19 mouse cellular contexts compared by ENCODE assay signal in the genomic region with DNA sequence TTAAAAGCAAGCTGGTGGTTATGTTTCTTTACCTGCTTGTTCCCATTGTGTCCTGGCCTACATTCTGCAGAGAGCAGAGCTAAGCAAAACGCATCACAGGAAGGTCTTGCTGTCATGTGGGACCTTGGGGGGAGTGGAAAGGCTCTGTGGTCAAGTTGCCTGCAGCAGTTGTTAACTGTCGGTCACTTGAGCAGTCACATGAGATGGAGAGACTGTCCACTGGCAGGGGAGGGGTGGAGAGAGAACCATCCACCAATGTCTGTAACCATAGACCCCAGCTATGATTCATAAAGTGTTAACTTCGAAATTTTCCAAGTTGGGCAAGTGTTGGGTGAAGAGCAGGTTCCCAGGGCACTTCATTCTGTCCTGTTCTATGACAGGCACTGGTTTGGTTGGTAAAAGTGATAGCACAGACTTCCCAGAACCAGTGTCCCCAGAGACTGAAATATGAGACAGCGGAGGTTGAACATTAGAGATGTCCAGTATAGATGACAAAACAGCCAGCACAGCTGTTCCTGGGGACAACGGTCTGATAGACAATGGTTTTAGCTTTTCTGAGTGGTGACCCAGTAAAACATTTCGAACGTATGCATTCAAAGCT. TPM values are rescaled to one million over a fixed set of nuclear protein-coding genes. Genes with fewer than 3 reads are reported as not detected.
DNase-seq lines count a peak whose midpoint lies in the region; ATAC-seq and TF ChIP-seq lines count a peak whose summit lies in the region.
"Had no signal": no experiment of that assay in that cellular context is flagged by ENCODE, and none has a peak within 500 bp of the region (broad histone marks: within the 10 kb centered on the region; RNA-seq: fewer than 3 reads in every experiment).

No protein-coding gene starts in this region.

- DNase-seq in embryo, embryonic 11 days: peak; percentile 6
- no peak for DNase-seq in embryo, embryonic 9.5 days (ENCODE audit: extremely low spot score)
- peak; percentile 17 for DNase-seq in 416B (ENCODE audit: low read depth)
- DNase-seq in heart, adult 9 months (ENCODE audit: low spot score in 2 of 2): peak; percentile 39
- DNase-seq in heart, postnatal 14 days: peak; percentile 11 to 20
- no peak for DNase-seq in right cerebral cortex, adult 18-20 months
- no peak for DNase-seq in stomach, postnatal 0 days (ENCODE audit: low spot score)
- no peak for DNase-seq in adipocyte (ENCODE audit: low spot score)
- DNase-seq: cerebellum, adult 11 months; kidney, adult 2 months; kidney, postnatal 36 days; spleen, adult 18-20 months had no signal

- 62% methylated on average over 7 of the region's 7 CpGs for whole genome bisulfite sequencing in stomach, postnatal 0 days

- no peaks in the 10 kb centered on the region for H3K9me3 ChIP-seq in stomach, postnatal 0 days (ENCODE audit: control insufficient read depth, low read length)
- H3K9me3 ChIP-seq: liver, embryonic 15.5 days; neural tube, embryonic 13.5 days; stomach, embryonic 15.5 days had no signal

- no peaks in the 10 kb centered on the region for H3K36me3 ChIP-seq in stomach, postnatal 0 days (ENCODE audit: control insufficient read depth, insufficient read depth, low read length)
- H3K36me3 ChIP-seq: liver, embryonic 15.5 days; neural tube, embryonic 13.5 days; stomach, embryonic 15.5 days had no signal

- no peak for ATAC-seq in stomach, postnatal 0 days (ENCODE audit: low FRiP score, low TSS enrichment)
- ATAC-seq: forebrain, embryonic 16.5 days; hindbrain, postnatal 0 days; Patski had no signal

- no peak overlapping the region for H3K9ac ChIP-seq in stomach, postnatal 0 days (ENCODE audit: low read length)
- H3K9ac ChIP-seq: liver, embryonic 15.5 days; neural tube, embryonic 13.5 days; stomach, embryonic 15.5 days had no signal

- TF ChIP-seq CTCF in stomach, postnatal 0 days (IDR thresholded peaks at IDR 0.05; ENCODE audit: low read depth): no peak

- no peak overlapping the region for H3K4me3 ChIP-seq in stomach, postnatal 0 days (ENCODE audit: low read depth, low read length)
- H3K4me3 ChIP-seq: liver, embryonic 15.5 days; neural tube, embryonic 13.5 days; stomach, embryonic 15.5 days had no signal

- intact Hi-C loops in heart, postnatal 14 days (cut with DNase I): loop anchor here (5.0 kb wide), 1 partner anchor 60 kb away; no protein-coding TSS in a partner anchor

- no peak for TF ChIP-seq EP300 in stomach, postnatal 0 days (optimal IDR thresholded peaks at IDR 0.05)

- no peak overlapping the region for H3K4me2 ChIP-seq in stomach, postnatal 0 days (replicated peaks; ENCODE audit: low read depth)
- H3K4me2 ChIP-seq: liver, embryonic 15.5 days; neural tube, embryonic 13.5 days; stomach, embryonic 15.5 days had no signal

- no peak overlapping the region for H3K27ac ChIP-seq in stomach, postnatal 0 days (replicated peaks)
- H3K27ac ChIP-seq: hindbrain, postnatal 0 days; liver, embryonic 15.5 days; neural tube, embryonic 13.5 days; stomach, embryonic 15.5 days had no signal

- H3K4me1 ChIP-seq in stomach, postnatal 0 days (replicated peaks; ENCODE audit: control insufficient read depth, insufficient read depth): no peaks in the 10 kb centered on the region
- H3K4me1 ChIP-seq: liver, embryonic 15.5 days; neural tube, embryonic 13.5 days; stomach, embryonic 15.5 days had no signal

- no peaks in the 10 kb centered on the region for H3K27me3 ChIP-seq in stomach, postnatal 0 days (ENCODE audit: control insufficient read depth, insufficient read depth, low read length)
- H3K27me3 ChIP-seq: liver, embryonic 15.5 days; neural tube, embryonic 13.5 days; Patski; stomach, embryonic 15.5 days had no signal

RNA-seq across cellular contexts. Expression of a gene that starts 29.0 kb away (rescaled TPM):
- total RNA-seq in heart, postnatal 14 days (2021): 100 to 1,000 TPM; 246 to 292 TPM
- polyA plus RNA-seq in stomach, postnatal 0 days (2015; fragmentation: Nextera tagmentation; extraction: Ambion mirVana): 2.7 and 2.9 TPM in 2 replicates
- total RNA-seq: granulocyte monocyte progenitor cell, adult 5-6 weeks had no signal

Comparison
In these comparisons a context has a peak if more than half of its experiments do, and no peak if none do; other contexts are left out.
1. DNase-seq: peak in embryo, embryonic 11 days (single experiment), 416B (single experiment), heart, adult 9 months (2 of 2) and heart, postnatal 14 days (2 of 2); none in embryo, embryonic 9.5 days (single experiment), right cerebral cortex, adult 18-20 months (single experiment), stomach, postnatal 0 days (single experiment) and adipocyte (single experiment).